Mouse (Mus musculus) liver, embryonic 11.5 days (tissue): Measurements from ENCODE around the gene Cd99l2. TPM values are rescaled to one million over a fixed set of nuclear protein-coding genes. Genes with fewer than 3 reads are reported as not detected.
A peak's percentile ranks its signal among the peaks of the same experiment; 100 is the strongest.

Experiments
- ATAC-seq: fragments of 200-750 bp; cut with Nextera tagmentation; replicated peaks from 2 replicates; pipeline ENCODE4 v1.8.0; 2017; ENCODE audit warnings: moderate number of reproducible peaks, mild to moderate bottlenecking, moderate TSS enrichment, moderate library complexity; ENCODE audit not compliant: low FRiP score
- DNase-seq: peaks from one replicate; pipeline ENCODE4 v3.0.0-alpha.2; 2017; ENCODE audit warnings: low spot score
- H3K27ac ChIP-seq: fragments of 300-500 bp; sonication (generic); 2 replicates; pipeline ENCODE4 v1.5.1; 2014; ENCODE audit warnings: mild to moderate bottlenecking, low read depth, low read length, control low read depth
- H3K27me3 ChIP-seq: fragments of 300-500 bp; sonication (generic); replicated peaks from 2 replicates; pipeline ENCODE4 v1.6.1; 2014; ENCODE audit warnings: low read length, mixed read lengths; ENCODE audit not compliant: control insufficient read depth, insufficient read depth
- H3K36me3 ChIP-seq: fragments of 300-500 bp; sonication (generic); 2 replicates; pipeline ENCODE4 v1.6.1; 2014; ENCODE audit warnings: mild to moderate bottlenecking, low read length, moderate library complexity, mixed read lengths; ENCODE audit not compliant: control insufficient read depth, insufficient read depth
- H3K4me1 ChIP-seq: fragments of 300-500 bp; sonication (generic); replicated peaks from 2 replicates; pipeline ENCODE4 v1.6.1; 2014; ENCODE audit warnings: low read length, mixed read lengths; ENCODE audit not compliant: control insufficient read depth, insufficient read depth
- H3K4me2 ChIP-seq: fragments of 300-500 bp; sonication (generic); 2 replicates; pipeline ENCODE4 v1.6.1; 2014; ENCODE audit warnings: mild to moderate bottlenecking, control low read depth, moderate library complexity
- H3K4me3 ChIP-seq: fragments of 300-500 bp; sonication (generic); 2 replicates; pipeline ENCODE4 v1.5.1; 2014; ENCODE audit warnings: low read depth, low read length, control low read depth
- H3K9ac ChIP-seq: fragments of 300-500 bp; sonication (generic); 2 replicates; pipeline ENCODE4 v1.6.1; 2014; ENCODE audit warnings: low read depth, low read length, control low read depth
- H3K9me3 ChIP-seq: fragments of 300-500 bp; sonication (generic); 2 replicates; pipeline ENCODE4 v1.6.1; 2016; ENCODE audit warnings: low read length, inconsistent platforms, mixed read lengths; ENCODE audit not compliant: control insufficient read depth
- WGBS: fragments of 180-500 bp; shearing (Covaris S2); extraction: QIAGEN DNeasy Blood & Tissue Kit; methylation state at CpG from one replicate; pipeline ENCODE4 v1.1.7; 2014; 5-methylcytosine and 5-hydroxymethylcytosine counted together
- polyA plus RNA-seq: library from polyadenylated mRNA; unstranded; fragments of >200 nt; fragmentation: Nextera tagmentation; extraction: Ambion mirVana; gene quantifications from 2 replicates; pipeline ENCODE4 v1.2.1, GENCODE M21; 2014

Cd99l2 gene
- polyA plus RNA-seq, 1 experiment from 2014 or later: 17.2 TPM

- ATAC-seq: no peak
- no peak overlapping the region for H3K27ac ChIP-seq
- no peak overlapping the region for H3K9ac ChIP-seq
Measured at GRCm38 (mm10) chrX:71482244-71482643, 10.4 kb downstream of the Cd99l2 start.

GRCm38 (mm10) chrX:71475992-71476391 is 16.7 kb downstream of the Cd99l2 start:
- Histone ChIP-seq H3K4me3 (no peak overlapping the region), H3K27ac (peak overlapping the region; percentile 75; the same call in 1 of the 2 replicates), H3K36me3 (no peaks in the 10 kb centered on the region), H3K4me1 (peaks cover 8% of the 10 kb centered on the region), H3K9me3 (no peaks in the 10 kb centered on the region), H3K4me2 (no peak overlapping the region), H3K27me3 (no peaks in the 10 kb centered on the region), H3K9ac (no peak overlapping the region)
- no peak for ATAC-seq
- DNase-seq: no peak
- 58% methylated on average over 3 of the region's 3 CpGs for WGBS

More at GRCm38 (mm10) chrX:71482244-71482643, 10.4 kb downstream of the Cd99l2 start:
- Histone ChIP-seq H3K36me3 (no peaks in the 10 kb centered on the region), H3K27me3 (no peaks in the 10 kb centered on the region), H3K9me3 (no peaks in the 10 kb centered on the region), H3K4me3 (no peak overlapping the region), H3K4me2 (no peak overlapping the region), H3K4me1 (no peaks in the 10 kb centered on the region)
- no peak for DNase-seq
- WGBS: 76% methylated on average over 2 of the region's 2 CpGs

GRCm38 (mm10) chrX:71475497-71475896 is 17.2 kb downstream of the Cd99l2 start:
- Histone ChIP-seq H3K4me3 (no peak overlapping the region), H3K9me3 (no peaks in the 10 kb centered on the region), H3K27ac (peak overlapping the region; percentile 75; the same call in 1 of the 2 replicates), H3K9ac (no peak overlapping the region), H3K4me2 (peak overlapping the region; percentile 18), H3K27me3 (no peaks in the 10 kb centered on the region), H3K4me1 (peaks cover 8% of the 10 kb centered on the region), H3K36me3 (no peaks in the 10 kb centered on the region)
- peak; percentile 53; the same call in 1 of the 2 replicates for ATAC-seq
- WGBS: 54% methylated on average over 3 of the region's 3 CpGs
- DNase-seq: no peak

- DNase-seq (no peak), ATAC-seq (no peak)
- peak overlapping the region; percentile 18 for H3K4me2 ChIP-seq
- H3K4me3 ChIP-seq: no peak overlapping the region
- WGBS: 72% methylated on average over 3 of the region's 3 CpGs
- no peaks in the 10 kb centered on the region for H3K9me3 ChIP-seq
- H3K9ac ChIP-seq: no peak overlapping the region
- H3K4me1 ChIP-seq: peaks cover 8% of the 10 kb centered on the region
- peak overlapping the region; percentile 75 for H3K27ac ChIP-seq
- H3K36me3 ChIP-seq: no peaks in the 10 kb centered on the region
- H3K27me3 ChIP-seq: no peaks in the 10 kb centered on the region
Measured at GRCm38 (mm10) chrX:71475084-71475483, 17.6 kb downstream of the Cd99l2 start.

- Histone ChIP-seq H3K9me3 (no peaks in the 10 kb centered on the region), H3K36me3 (no peaks in the 10 kb centered on the region), H3K4me1 (peaks cover 8% of the 10 kb centered on the region), H3K27me3 (no peaks in the 10 kb centered on the region), H3K4me2 (peak overlapping the region; percentile 40), H3K4me3 (no peak overlapping the region), H3K9ac (no peak overlapping the region), H3K27ac (peak overlapping the region; percentile 75)
- WGBS: 63% methylated on average over 3 of the region's 3 CpGs
- DNase-seq: no peak
- peak; percentile 97 for ATAC-seq
Measured at GRCm38 (mm10) chrX:71474296-71474956, 18.2 kb downstream of the Cd99l2 start.

GRCm38 (mm10) chrX:71468639-71469295 is 23.9 kb downstream of the Cd99l2 start:
- Histone ChIP-seq H3K36me3 (no peaks in the 10 kb centered on the region), H3K9ac (no peak overlapping the region), H3K4me3 (no peak overlapping the region), H3K27me3 (no peaks in the 10 kb centered on the region), H3K27ac (no peak overlapping the region), H3K4me1 (peaks cover 5% of the 10 kb centered on the region), H3K9me3 (no peaks in the 10 kb centered on the region), H3K4me2 (no peak overlapping the region)
- ATAC-seq: peak; percentile 69
- 70% methylated on average over 5 of the region's 5 CpGs for WGBS
- DNase-seq: no peak

- ATAC-seq (no peak), DNase-seq (no peak)
- H3K4me2 ChIP-seq: no peak overlapping the region
- H3K9ac ChIP-seq: no peak overlapping the region
- H3K4me3 ChIP-seq: no peak overlapping the region
- WGBS: 95% methylated on average over 3 of the region's 3 CpGs
- H3K27ac ChIP-seq: no peak overlapping the region
- no peaks in the 10 kb centered on the region for H3K9me3 ChIP-seq
- H3K36me3 ChIP-seq: no peaks in the 10 kb centered on the region
- H3K4me1 ChIP-seq: peaks cover 5% of the 10 kb centered on the region
- no peaks in the 10 kb centered on the region for H3K27me3 ChIP-seq
Measured at GRCm38 (mm10) chrX:71467491-71467890, 25.2 kb downstream of the Cd99l2 start.

- no peak for DNase-seq
- Histone ChIP-seq H3K27me3 (peaks cover 3% of the 10 kb centered on the region; the same call in 1 of the 2 replicates), H3K4me1 (peaks cover 5% of the 10 kb centered on the region), H3K9ac (no peak overlapping the region), H3K9me3 (no peaks in the 10 kb centered on the region), H3K4me2 (no peak overlapping the region), H3K27ac (no peak overlapping the region), H3K4me3 (no peak overlapping the region), H3K36me3 (no peaks in the 10 kb centered on the region)
- ATAC-seq: peak; percentile 69
- WGBS: 100% methylated on average over 1 of the region's 1 CpGs
Measured at GRCm38 (mm10) chrX:71465417-71465816, 27.2 kb downstream of the Cd99l2 start.
